Mouse (Mus musculus) thymus, adult 2 months (tissue): ENCODE data around the gene Cacna2d2. TPM values are rescaled to one million over a fixed set of nuclear protein-coding genes. Genes with fewer than 3 reads are reported as not detected.

Experiments used
- DNase-seq: peaks from one replicate; pipeline ENCODE4 v3.0.0; 2021
- H3K27ac ChIP-seq: fragments of 200-500 bp; 2 replicates; pipeline ENCODE4 v1.5.1; 2012; ENCODE audit warnings: low read length, control low read depth; ENCODE audit not compliant: control insufficient read depth, insufficient read depth
- H3K27me3 ChIP-seq: fragments of 200-500 bp; 2 replicates; pipeline ENCODE4 v1.6.1; 2012; ENCODE audit warnings: mild to moderate bottlenecking, low read length, moderate library complexity, mixed read lengths; ENCODE audit not compliant: control insufficient read depth, insufficient read depth
- H3K36me3 ChIP-seq: fragments of 200-500 bp; 2 replicates; pipeline ENCODE4 v1.6.1; 2012; ENCODE audit warnings: mild to moderate bottlenecking, low read length, moderate library complexity; ENCODE audit not compliant: control insufficient read depth, insufficient read depth
- H3K4me1 ChIP-seq: fragments of 200-500 bp; replicated peaks from 2 replicates; pipeline ENCODE4 v1.6.1; 2012; ENCODE audit warnings: low read length; ENCODE audit not compliant: control insufficient read depth, insufficient read depth
- H3K4me3 ChIP-seq: fragments of 200-500 bp; 2 replicates; pipeline ENCODE4 v1.5.1; 2012; ENCODE audit warnings: mild to moderate bottlenecking, low read length, control low read depth, moderate library complexity; ENCODE audit not compliant: control insufficient read depth, insufficient read depth
- CTCF ChIP-seq: fragments of 200-500 bp; IDR thresholded peaks from 2 replicates; pipeline ENCODE4 v1.5.1; 2012; ENCODE audit warnings: mild to moderate bottlenecking, control low read depth, low read length, moderate library complexity, borderline replicate concordance; ENCODE audit not compliant: control insufficient read depth, poor library complexity, insufficient read depth; ENCODE audit errors: extremely low read depth
- POLR2A ChIP-seq: fragments of 200-500 bp; IDR thresholded peaks from 2 replicates; pipeline ENCODE4 v1.6.1; 2012; ENCODE audit warnings: mild to moderate bottlenecking, low read length, control low read depth, moderate library complexity; ENCODE audit not compliant: control insufficient read depth, poor library complexity, insufficient read depth; ENCODE audit errors: extremely low read depth
- WGBS: fragments of 180-500 bp; shearing (Covaris S2); methylation state at CpG from one replicate; pipeline ENCODE4 v1.1.7; 2018; 5-methylcytosine and 5-hydroxymethylcytosine counted together
- polyA plus RNA-seq: library from polyadenylated mRNA; depleted of rRNA; stranded (reverse); fragments of >200 nt; gene quantifications from 2 replicates; pipeline ENCODE4 v1.2.3, GENCODE M21; 2012; rRNA removed

Cacna2d2 gene
- polyA plus RNA-seq, 1 experiment: 8.9 TPM

- H3K36me3 ChIP-seq: no peaks in the 10 kb centered on the region
- 96% methylated on average over 10 of the region's 10 CpGs for WGBS
Observed at GRCm38 (mm10) chr9:107577871-107578270, 178.5 kb downstream of the Cacna2d2 start.

GRCm38 (mm10) chr9:107578587-107578986 is 179.2 kb downstream of the Cacna2d2 start, which contains the start of gene Naa80:
TSS of gene Naa80 (plus strand) at chr9:107578887.
- H3K27ac ChIP-seq: no peak within 1 kb of the TSS
- no peak for DNase-seq
- H3K27me3 ChIP-seq: no peaks in the 10 kb centered on the region
- 96% methylated on average over 3 of the region's 3 CpGs for WGBS
- no peak for TF ChIP-seq CTCF
- TF ChIP-seq POLR2A: no peak
- no peaks in the 10 kb centered on the region for H3K36me3 ChIP-seq
- H3K4me3 ChIP-seq: no peak within 1 kb of the TSS
- peaks cover 10% of the 10 kb centered on the region for H3K4me1 ChIP-seq

More at GRCm38 (mm10) chr9:107577871-107578270, 178.5 kb downstream of the Cacna2d2 start:
- Histone ChIP-seq H3K27ac (no peak overlapping the region), H3K4me1 (peaks cover 10% of the 10 kb centered on the region), H3K27me3 (no peaks in the 10 kb centered on the region), H3K4me3 (no peak overlapping the region)
- no peak for TF ChIP-seq CTCF
- no peak for TF ChIP-seq POLR2A
- DNase-seq: no peak

Other genes starting within 250 kb of the Cacna2d2 start
- 0.96 and 3.2 TPM in 2 replicates for gene Dock3, start 167.7 kb upstream of the Cacna2d2 start, polyA plus RNA-seq
- gene Mapkapk3, start 109.7 kb upstream of the Cacna2d2 start, polyA plus RNA-seq: 30.5 and 43.6 TPM in 2 replicates
- 34.5 and 39.6 TPM in 2 replicates for gene Cish, start 103.6 kb upstream of the Cacna2d2 start, polyA plus RNA-seq
- gene Hemk1, start 61.3 kb upstream of the Cacna2d2 start, polyA plus RNA-seq: 23.6 and 25.5 TPM in 2 replicates
- gene 6430571L13Rik, start 59.0 kb upstream of the Cacna2d2 start, polyA plus RNA-seq: 0.91 and 1.2 TPM in 2 replicates
- gene Tmem115, start 134.3 kb downstream of the Cacna2d2 start, polyA plus RNA-seq: 49.6 and 55.7 TPM in 2 replicates
- 78.7 and 84.3 TPM in 2 replicates for gene Cyb561d2, start 142.6 kb downstream of the Cacna2d2 start, polyA plus RNA-seq
- 74.5 and 83.5 TPM in 2 replicates for gene Nprl2, start 142.6 kb downstream of the Cacna2d2 start, polyA plus RNA-seq
- gene Zmynd10, start 147.7 kb downstream of the Cacna2d2 start, polyA plus RNA-seq: 2.9 and 3.4 TPM in 2 replicates
- 48.8 and 50.8 TPM in 2 replicates for gene Rassf1, start 151.9 kb downstream of the Cacna2d2 start, polyA plus RNA-seq
- gene Tusc2, start 163.6 kb downstream of the Cacna2d2 start, polyA plus RNA-seq: 67.3 and 68.1 TPM in 2 replicates
- 35.6 and 39.8 TPM in 2 replicates for gene Hyal2, start 168.3 kb downstream of the Cacna2d2 start, polyA plus RNA-seq
- 8.3 and 10.9 TPM in 2 replicates for gene Hyal1, start 177.3 kb downstream of the Cacna2d2 start, polyA plus RNA-seq
- gene Naa80, start 179.3 kb downstream of the Cacna2d2 start, polyA plus RNA-seq: 102 and 103 TPM in 2 replicates
- 2.4 TPM in 2 replicates for gene Hyal3, start 181.2 kb downstream of the Cacna2d2 start, polyA plus RNA-seq
- gene Ifrd2, start 188.0 kb downstream of the Cacna2d2 start, polyA plus RNA-seq: 65.1 and 67.4 TPM in 2 replicates
- gene Sema3b, start 209.6 kb downstream of the Cacna2d2 start, polyA plus RNA-seq: 4.3 and 4.9 TPM in 2 replicates
- 1,154 and 1,267 TPM in 2 replicates for gene Gnai2, start 235.8 kb downstream of the Cacna2d2 start, polyA plus RNA-seq